Mouse (Mus musculus) cerebellum, adult 2 months (tissue): ENCODE data around the gene Hectd4.

Experiments used
- CTCF ChIP-seq: fragments of 200-500 bp; IDR thresholded peaks from 2 replicates; pipeline ENCODE4 v1.5.1; 2011; ENCODE audit warnings: low read depth, mild to moderate bottlenecking, control low read depth, low read length, moderate library complexity, borderline replicate concordance; ENCODE audit not compliant: insufficient read depth
- POLR2A ChIP-seq: fragments of 200-500 bp; IDR thresholded peaks from 2 replicates; pipeline ENCODE4 v1.6.1; 2011; ENCODE audit warnings: low read length, control low read depth, borderline replicate concordance; ENCODE audit not compliant: insufficient read depth

DNA sequence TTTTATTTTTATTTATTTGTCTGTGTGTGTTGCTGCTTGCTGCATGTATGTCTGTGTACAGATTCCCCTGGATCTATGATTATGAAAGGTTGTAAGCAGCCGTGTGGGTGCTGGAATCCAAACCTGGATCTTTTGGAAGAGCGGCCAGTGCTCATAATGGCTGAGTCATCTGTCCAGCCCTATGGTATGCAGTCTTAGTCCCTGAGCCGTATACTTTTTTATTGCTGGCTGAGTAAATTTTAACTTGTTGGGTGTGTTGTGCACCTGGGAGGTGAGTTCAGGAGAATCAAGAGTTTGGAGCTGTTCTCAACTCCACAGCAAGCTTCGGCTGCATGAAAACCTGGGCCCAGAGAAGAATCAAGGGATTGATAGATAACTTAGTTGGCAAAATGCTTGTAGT is 191.0 kb downstream of the Hectd4 start:
- no peak for TF ChIP-seq CTCF
- no peak for TF ChIP-seq POLR2A
